Mouse (Mus musculus) heart, adult 2 months (tissue): ENCODE results near the gene Pkhd1.

Experiments
- CTCF ChIP-seq: fragments of 200-600 bp; IDR thresholded peaks from 2 replicates; pipeline ENCODE4 v1.8.1; 2022; ENCODE audit warnings: antibody characterized with exemption, mild to moderate bottlenecking, moderate library complexity
- EP300 ChIP-seq: fragments of 200-500 bp; IDR thresholded peaks from 2 replicates; pipeline ENCODE4 v1.6.1; 2011; ENCODE audit warnings: low read depth, low read length, control low read depth; ENCODE audit not compliant: insufficient read depth
- POLR2A ChIP-seq: fragments of 200-500 bp; IDR thresholded peaks from 2 replicates; pipeline ENCODE4 v1.6.1; 2011; ENCODE audit warnings: mild to moderate bottlenecking, low read depth, low read length, control low read depth; ENCODE audit not compliant: insufficient read depth

DNA sequence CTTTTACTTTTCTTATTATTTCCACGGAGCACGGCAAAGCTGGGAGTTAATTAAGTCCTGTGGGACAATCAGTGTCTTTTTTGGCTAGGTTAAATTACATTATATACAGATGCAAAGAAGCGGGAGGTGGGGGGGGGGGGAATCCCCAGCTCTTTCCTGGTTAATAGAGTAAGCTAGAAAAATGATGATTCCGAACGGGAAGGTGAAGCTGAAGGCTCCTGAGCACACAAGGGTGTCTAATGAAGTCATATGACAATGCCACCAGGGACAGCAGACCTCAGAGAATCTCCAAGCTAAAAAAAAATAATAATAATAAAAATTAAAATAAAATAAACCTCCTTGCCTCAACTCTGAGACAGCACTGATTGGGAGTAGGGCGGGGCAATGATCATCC is 139.6 kb downstream of the Pkhd1 start:
- no peak for TF ChIP-seq EP300
- TF ChIP-seq CTCF: no peak
- no peak for TF ChIP-seq POLR2A
